Mouse (Mus musculus): Measurements from ENCODE around the gene Trabd. TPM values are rescaled to one million over a fixed set of nuclear protein-coding genes. Genes with fewer than 3 reads are reported as not detected.
A peak's percentile ranks its signal among the peaks of the same experiment; 100 is the strongest.

Trabd gene
- polyA plus RNA-seq, 1 experiment from 2014 or later: 44.7 TPM

- no peak for DNase-seq (ENCODE audit: low read depth, low spot score)
- H3K27me3 ChIP-seq: peaks cover 58% of the 10 kb centered on the region
- POLR2A ChIA-PET: no interaction called here
- TF ChIP-seq CTCF (IDR thresholded peaks at IDR 0.05): no peak
- no peak for ATAC-seq
- CTCF ChIA-PET: no interaction called here
- in situ Hi-C loops (cut with MboI; ENCODE audit: low pct_unique_long_range_greater_than_20kb): loop anchor here (10.0 kb wide), 1 partner anchor 238 kb away; no protein-coding TSS in a partner anchor
Measured at GRCm38 (mm10) chr15:89062518-89062910, 12.4 kb upstream of the Trabd start.

DNA sequence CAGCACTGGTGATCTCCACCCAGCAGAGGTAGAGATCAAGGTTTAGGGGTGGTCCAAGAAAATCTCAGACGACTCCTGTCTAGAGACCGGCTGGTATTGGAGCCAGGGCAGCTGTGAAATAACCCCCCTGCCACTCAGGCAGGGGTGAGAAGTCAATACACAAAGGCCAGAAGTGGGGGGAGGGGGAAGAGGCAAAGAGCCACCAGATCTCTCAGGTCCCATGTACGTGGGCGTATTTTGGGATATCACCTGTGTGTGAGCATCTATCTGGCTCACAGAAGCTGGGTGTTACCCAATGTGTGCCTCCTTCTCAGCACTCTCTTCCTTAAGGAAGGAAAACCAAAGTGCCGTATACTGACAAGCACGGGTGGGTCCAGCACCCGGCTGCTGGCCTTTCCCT is 11.9 kb upstream of the Trabd start:
- H3K27me3 ChIP-seq: peaks cover 58% of the 10 kb centered on the region
- no peak for TF ChIP-seq CTCF (IDR thresholded peaks at IDR 0.05)
- POLR2A ChIA-PET: interaction anchor here (1.2 kb wide), 1 partner anchor 13 kb away, joined by 3 read pairs; no protein-coding TSS in a partner anchor
- ATAC-seq: no peak
- CTCF ChIA-PET: no interaction called here
- in situ Hi-C loops (cut with MboI; ENCODE audit: low pct_unique_long_range_greater_than_20kb): loop anchor here (10.0 kb wide), 1 partner anchor 238 kb away; no protein-coding TSS in a partner anchor
- DNase-seq (ENCODE audit: low read depth, low spot score): no peak

- ChIA-PET CTCF (no interaction called here), POLR2A (interaction anchor here (1.2 kb wide), 1 partner anchor 12 kb away, joined by 3 read pairs; no protein-coding TSS in a partner anchor)
- no peak for ATAC-seq
- no peak for DNase-seq (ENCODE audit: low read depth, low spot score)
- H3K27me3 ChIP-seq: peaks cover 60% of the 10 kb centered on the region
- TF ChIP-seq CTCF (IDR thresholded peaks at IDR 0.05): no peak
- in situ Hi-C loops (cut with MboI; ENCODE audit: low pct_unique_long_range_greater_than_20kb): loop anchor here (10.0 kb wide), 1 partner anchor 239 kb away; no protein-coding TSS in a partner anchor
Measured at GRCm38 (mm10) chr15:89063536-89063935, 11.4 kb upstream of the Trabd start.

DNA sequence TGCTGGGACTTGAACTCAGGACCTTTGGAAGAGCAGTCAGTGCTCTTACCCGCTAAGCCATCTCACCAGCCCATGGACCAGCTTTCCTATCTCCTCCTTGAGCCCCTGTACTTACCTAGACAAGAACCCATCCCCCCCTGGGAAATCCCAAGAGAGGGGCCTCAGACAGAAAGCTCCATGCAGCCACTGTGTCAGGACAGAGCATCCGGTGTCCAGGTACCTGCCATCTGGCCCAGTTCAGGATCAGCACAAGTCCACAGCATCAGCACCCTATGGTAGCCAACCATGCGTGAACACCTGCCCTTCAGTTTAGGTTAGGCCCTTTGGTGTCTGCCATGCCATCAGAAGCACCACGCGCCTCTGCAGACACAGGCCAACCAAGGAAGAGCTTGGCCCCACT is 10.0 kb upstream of the Trabd start:
- POLR2A ChIA-PET: no interaction called here
- ATAC-seq (no peak), DNase-seq (ENCODE audit: low read depth, low spot score) (no peak)
- in situ Hi-C loops (cut with MboI; ENCODE audit: low pct_unique_long_range_greater_than_20kb): loop anchor here (5.0 to 10.0 kb wide), 2 partner anchors 240 to 462 kb away; no protein-coding TSS in a partner anchor
- TF ChIP-seq CTCF (IDR thresholded peaks at IDR 0.05): no peak
- CTCF ChIA-PET: no interaction called here
- peaks cover 51% of the 10 kb centered on the region for H3K27me3 ChIP-seq

GRCm38 (mm10) chr15:89067609-89068008 is 7.3 kb upstream of the Trabd start:
- H3K27me3 ChIP-seq: peaks cover 31% of the 10 kb centered on the region
- ChIA-PET CTCF (no interaction called here), POLR2A (no interaction called here)
- no peak for DNase-seq (ENCODE audit: low read depth, low spot score)
- no peak for TF ChIP-seq CTCF (IDR thresholded peaks at IDR 0.05)
- ATAC-seq: no peak
- in situ Hi-C loops (cut with MboI; ENCODE audit: low pct_unique_long_range_greater_than_20kb): loop anchor here (5.0 to 10.0 kb wide), 2 partner anchors 243 to 460 kb away; no protein-coding TSS in a partner anchor

- CTCF ChIA-PET: no interaction called here
- ATAC-seq: no peak
- peaks cover 31% of the 10 kb centered on the region for H3K27me3 ChIP-seq
- in situ Hi-C loops (cut with MboI; ENCODE audit: low pct_unique_long_range_greater_than_20kb): loop anchor here (5.0 to 10.0 kb wide), 2 partner anchors 243 to 459 kb away; no protein-coding TSS in a partner anchor
- POLR2A ChIA-PET: no interaction called here
- no peak for TF ChIP-seq CTCF (IDR thresholded peaks at IDR 0.05)
- no peak for DNase-seq (ENCODE audit: low read depth, low spot score)
Measured at GRCm38 (mm10) chr15:89068226-89068625, 6.7 kb upstream of the Trabd start.

DNA sequence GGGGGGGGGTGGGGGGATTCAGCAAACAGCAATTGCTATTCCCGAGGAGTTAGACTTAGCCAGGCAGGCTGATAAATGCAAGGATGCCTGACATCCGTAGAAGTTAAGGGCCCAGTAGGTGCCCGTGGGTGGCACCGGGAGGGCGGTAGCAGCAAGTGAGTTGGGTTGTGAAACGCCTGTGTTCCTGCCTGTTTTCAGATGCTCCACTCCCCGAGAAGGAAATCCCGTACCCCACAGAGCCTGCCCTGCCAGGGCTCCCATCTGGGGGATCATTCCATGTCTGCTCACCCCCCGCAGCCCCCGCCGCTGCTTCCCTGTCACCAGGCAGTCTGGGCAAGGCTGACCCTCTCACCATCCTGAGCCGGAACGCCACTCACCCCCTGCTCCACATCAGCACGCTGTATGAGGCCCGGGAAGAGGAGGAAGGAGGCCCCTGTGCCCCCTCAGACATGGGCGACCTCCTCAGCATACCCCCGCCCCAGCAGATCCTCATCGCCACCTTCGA is 5.5 kb upstream of the Trabd start:
- DNase-seq (ENCODE audit: low read depth, low spot score): no peak
- no peak for TF ChIP-seq CTCF (IDR thresholded peaks at IDR 0.05)
- ChIA-PET POLR2A (no interaction called here), CTCF (no interaction called here)
- peaks cover 22% of the 10 kb centered on the region for H3K27me3 ChIP-seq
- in situ Hi-C loops (cut with MboI; ENCODE audit: low pct_unique_long_range_greater_than_20kb): loop anchor here (5.0 to 10.0 kb wide), 2 partner anchors 245 to 458 kb away; no protein-coding TSS in a partner anchor
- ATAC-seq: no peak

DNA sequence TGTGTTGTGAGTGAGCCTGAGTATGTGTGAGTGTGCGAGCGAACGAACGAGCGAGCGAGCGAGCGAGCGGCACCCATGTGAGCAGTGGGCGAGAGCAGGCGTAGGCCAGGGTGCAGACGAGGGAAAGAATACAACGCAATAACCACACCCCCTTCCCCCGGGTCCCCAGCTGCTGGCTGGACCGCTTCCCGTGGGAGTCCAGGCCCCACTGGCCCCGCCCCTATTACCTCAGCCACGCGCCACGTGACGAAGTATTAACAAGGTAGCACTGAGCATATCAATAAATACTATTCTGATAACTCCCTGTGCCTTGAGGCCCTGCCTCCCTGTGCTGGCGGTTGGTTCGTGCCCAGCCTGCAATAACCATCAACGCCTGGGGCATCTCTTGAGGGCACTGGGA is 4.3 kb upstream of the Trabd start:
- peaks cover 14% of the 10 kb centered on the region for H3K27me3 ChIP-seq
- ATAC-seq (no peak), DNase-seq (ENCODE audit: low read depth, low spot score) (no peak)
- TF ChIP-seq CTCF (IDR thresholded peaks at IDR 0.05): no peak
- POLR2A ChIA-PET: no interaction called here
- CTCF ChIA-PET: no interaction called here
- in situ Hi-C loops (cut with MboI; ENCODE audit: low pct_unique_long_range_greater_than_20kb): no loop called here

GRCm38 (mm10) chr15:89073993-89074603 is 826 bp upstream of the Trabd start:
- H3K27me3 ChIP-seq: no peaks in the 10 kb centered on the region
- TF ChIP-seq CTCF (IDR thresholded peaks at IDR 0.05): no peak
- in situ Hi-C loops (cut with MboI; ENCODE audit: low pct_unique_long_range_greater_than_20kb): no loop called here
- DNase-seq (ENCODE audit: low read depth, low spot score) (no peak), ATAC-seq (no peak)
- ChIA-PET POLR2A (interaction anchor here (0.7 to 1.7 kb wide), 3 partner anchors 19 to 127 kb away, joined by 3 to 5 read pairs (median 5); no protein-coding TSS in a partner anchor), CTCF (interaction anchor here (1.1 kb wide), 1 partner anchor 14 kb away, joined by 3 read pairs; the partner anchor contains the start of gene Selenoo)

DNA sequence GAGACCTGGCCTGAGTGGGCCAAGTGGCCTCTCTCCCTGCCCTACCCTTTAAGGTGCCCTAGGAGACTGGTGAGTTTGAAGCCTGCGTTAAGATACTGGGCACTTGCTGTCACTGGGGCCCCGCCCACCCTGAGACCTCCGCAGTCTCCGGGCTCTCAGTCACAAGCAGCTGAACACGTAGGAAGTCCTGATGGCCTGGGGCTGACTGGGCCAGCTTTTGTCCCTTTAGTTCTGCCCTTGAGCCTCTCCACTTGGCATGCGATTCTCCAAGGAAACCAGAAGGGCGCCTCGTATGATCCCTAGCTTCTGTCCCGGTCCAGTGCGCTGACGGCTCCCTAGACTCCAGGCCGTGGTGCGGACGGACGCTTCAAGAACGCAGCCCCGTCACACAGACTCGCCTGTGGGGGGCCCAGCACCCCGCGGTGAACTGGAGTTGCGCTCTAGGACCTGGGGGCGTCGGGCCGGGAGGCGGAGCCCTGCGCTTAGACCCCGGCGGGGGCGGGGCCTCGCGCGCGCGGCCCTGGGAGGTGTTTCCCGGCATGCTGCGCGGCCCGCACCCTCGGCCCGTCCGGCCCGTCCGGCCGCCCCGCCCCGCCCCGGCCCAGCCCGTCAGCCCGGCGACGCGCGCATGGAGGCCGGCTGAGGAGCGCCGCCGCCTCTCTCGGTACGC is 689 bp downstream of the Trabd start:
- ATAC-seq: peak; percentile 84
- CTCF ChIA-PET: no interaction called here
- peak; percentile 39 for DNase-seq (ENCODE audit: low read depth, low spot score)
- no peaks in the 10 kb centered on the region for H3K27me3 ChIP-seq
- in situ Hi-C loops (cut with MboI; ENCODE audit: low pct_unique_long_range_greater_than_20kb): no loop called here
- no peak for TF ChIP-seq CTCF (IDR thresholded peaks at IDR 0.05)
- POLR2A ChIA-PET: interaction anchor here (0.6 to 2.2 kb wide), 6 partner anchors 9 to 199 kb away, joined by 3 to 13 read pairs (median 3); partner anchors contain the start of gene Selenoo
